ENCODE assay signal across 8 mouse cellular contexts in the genomic region with DNA sequence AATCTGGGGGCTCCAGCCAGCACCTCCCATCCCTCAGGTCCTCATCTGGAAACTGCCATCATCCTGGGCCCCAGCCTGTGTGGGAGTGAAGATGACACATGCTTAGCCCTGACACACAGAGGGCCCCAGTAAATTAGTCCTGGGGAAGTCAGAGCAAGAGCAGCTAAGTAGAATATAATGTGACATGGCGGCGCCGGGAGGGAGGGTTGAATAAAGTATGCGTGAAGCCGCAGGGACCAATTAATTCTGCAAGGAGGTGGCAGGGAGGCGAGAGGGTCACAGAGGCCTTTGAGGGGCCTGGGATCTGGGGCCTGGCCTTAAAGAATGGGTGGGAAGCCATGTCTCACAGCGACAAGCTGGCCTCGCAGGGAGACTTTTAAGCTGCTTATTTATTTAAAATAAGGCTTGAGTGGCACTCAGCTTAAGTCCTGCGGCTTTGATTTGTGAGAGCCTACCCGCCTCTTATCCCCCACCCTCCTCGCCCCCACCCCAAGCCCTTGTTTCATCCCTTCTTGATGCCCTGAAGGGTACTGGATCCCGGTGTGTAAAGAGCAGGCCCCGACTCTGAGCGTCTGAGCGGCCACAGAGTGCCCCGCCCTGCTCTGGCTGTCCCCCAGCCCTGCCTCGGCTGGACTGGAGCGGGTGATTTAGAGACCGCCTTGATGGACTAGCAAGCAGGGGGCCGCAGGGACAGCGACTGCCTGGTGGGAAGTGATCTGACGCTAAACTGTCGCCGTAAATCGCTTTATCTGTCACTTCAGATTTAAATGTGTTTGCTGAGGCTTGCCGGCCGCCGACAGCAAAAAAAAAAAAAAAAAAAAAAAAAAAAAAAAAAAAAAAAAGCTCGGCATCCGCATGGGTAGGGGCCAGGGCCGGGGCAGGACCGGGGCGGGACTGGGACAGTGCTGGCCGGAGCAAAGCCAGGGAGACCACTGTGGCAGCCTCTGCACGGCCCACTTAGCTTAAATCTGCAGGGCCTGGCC. TPM values are rescaled to one million over a fixed set of nuclear protein-coding genes. Genes with fewer than 3 reads are reported as not detected.
DNase-seq lines count a peak whose midpoint lies in the region; ATAC-seq lines count a peak whose summit lies in the region.

No protein-coding gene starts in this region.

- peaks cover 42% of the 10 kb centered on the region for H3K4me1 ChIP-seq in lung, embryonic 15.5 days
- H3K4me1 ChIP-seq in heart, embryonic 14.5 days (ENCODE audit: control insufficient read depth in 2 of 2, insufficient read depth in 2 of 2, low read length in 2 of 2), result peaks cover 20 to 21% of the 10 kb centered on the region in 2 experiments
- peaks cover 49% of the 10 kb centered on the region for H3K4me1 ChIP-seq in liver, embryonic 13.5 days (replicated peaks)
- peaks cover 54% of the 10 kb centered on the region for H3K4me1 ChIP-seq in stomach, embryonic 15.5 days

- H3K27ac ChIP-seq in lung, embryonic 15.5 days, result peak overlapping the region; percentile 41
- no peak overlapping the region for H3K27ac ChIP-seq in heart, embryonic 14.5 days (replicated peaks in 1 of 2; ENCODE audit: control insufficient read depth in 1 of 2, insufficient read depth in 1 of 2, low read depth in 2 of 2, low read length in 2 of 2)
- no peak overlapping the region; the same call in 1 of the 2 replicates for H3K27ac ChIP-seq in liver, embryonic 13.5 days
- H3K27ac ChIP-seq in stomach, embryonic 15.5 days, result no peak overlapping the region

- no peak for DNase-seq in lung, postnatal 25 days (ENCODE audit: low spot score)
- DNase-seq in liver, embryonic 13.5 days, result no peak
- no peak for DNase-seq in spleen, postnatal 14 days (ENCODE audit: low spot score in 2 of 2)
- DNase-seq in layer of hippocampus, adult 11-12 months (ENCODE audit: low spot score), result no peak
- DNase-seq in adrenal gland, adult 8-10 months, result no peak

- H3K9ac ChIP-seq in lung, embryonic 15.5 days, result 0 out of 2 replicates have a peak overlapping the region, but pooled peaks have one; percentile 17
- H3K9ac ChIP-seq in heart, embryonic 14.5 days (ENCODE audit: low read length), result peak overlapping the region; percentile 61
- H3K9ac ChIP-seq in liver, embryonic 13.5 days, result no peak overlapping the region
- H3K9ac ChIP-seq in stomach, embryonic 15.5 days, result no peak overlapping the region

- no peaks in the 10 kb centered on the region for H3K9me3 ChIP-seq in lung, embryonic 15.5 days
- H3K9me3 ChIP-seq in heart, embryonic 14.5 days (ENCODE audit: control insufficient read depth, low read length), result no peaks in the 10 kb centered on the region
- H3K9me3 ChIP-seq in liver, embryonic 13.5 days (replicated peaks), result no peaks in the 10 kb centered on the region
- no peaks in the 10 kb centered on the region for H3K9me3 ChIP-seq in stomach, embryonic 15.5 days

- peaks cover 16% of the 10 kb centered on the region for H3K27me3 ChIP-seq in lung, embryonic 15.5 days
- H3K27me3 ChIP-seq in heart, embryonic 14.5 days (ENCODE audit: control insufficient read depth, insufficient read depth, low read length), result peaks cover 17% of the 10 kb centered on the region
- peaks cover 56% of the 10 kb centered on the region for H3K27me3 ChIP-seq in liver, embryonic 13.5 days
- H3K27me3 ChIP-seq in stomach, embryonic 15.5 days (replicated peaks), result no peaks in the 10 kb centered on the region

- H3K4me3 ChIP-seq in lung, embryonic 15.5 days, result peak overlapping the region; percentile 8; the same call in 1 of the 2 replicates
- peak overlapping the region; percentile 14 to 19; a peak in 2 of 4 replicates for H3K4me3 ChIP-seq in heart, embryonic 14.5 days (ENCODE audit: control insufficient read depth in 1 of 2, insufficient read depth in 1 of 2, low read depth in 1 of 2, low read length in 2 of 2)
- no peak overlapping the region for H3K4me3 ChIP-seq in liver, embryonic 13.5 days (replicated peaks)
- no peak overlapping the region; the same call in 1 of the 2 replicates for H3K4me3 ChIP-seq in stomach, embryonic 15.5 days (replicated peaks)

- 7% methylated on average over 35 of the region's 35 CpGs for WGBS in lung, embryonic 15.5 days
- WGBS in heart, embryonic 14.5 days, result 22% methylated on average over 30 of the region's 35 CpGs
- 21% methylated on average over 31 of the region's 35 CpGs for WGBS in liver, embryonic 13.5 days (ENCODE audit: insufficient replicate concordance)
- 15% methylated on average over 35 of the region's 35 CpGs for WGBS in stomach, embryonic 15.5 days

- H3K36me3 ChIP-seq in lung, embryonic 15.5 days, result no peaks in the 10 kb centered on the region
- H3K36me3 ChIP-seq in heart, embryonic 14.5 days (ENCODE audit: control insufficient read depth, insufficient read depth, low read length), result no peaks in the 10 kb centered on the region
- no peaks in the 10 kb centered on the region for H3K36me3 ChIP-seq in liver, embryonic 13.5 days
- H3K36me3 ChIP-seq in stomach, embryonic 15.5 days, result no peaks in the 10 kb centered on the region

- peak; percentile 84 for ATAC-seq in lung, embryonic 15.5 days (ENCODE audit: borderline replicate concordance, extremely low read depth, low FRiP score, low TSS enrichment)
- 0 out of 2 replicates have a peak, but pooled peaks have one; percentile 48 for ATAC-seq in heart, embryonic 14.5 days (ENCODE audit: insufficient number of reproducible peaks, insufficient read depth, low FRiP score, low read depth)
- no peak for ATAC-seq in liver, embryonic 13.5 days (ENCODE audit: low read depth)
- ATAC-seq in stomach, embryonic 15.5 days (ENCODE audit: insufficient read depth, low FRiP score, low read depth), result no peak

- H3K4me2 ChIP-seq in lung, embryonic 15.5 days, result peak overlapping the region; percentile 44
- peak overlapping the region; percentile 53 for H3K4me2 ChIP-seq in heart, embryonic 14.5 days (ENCODE audit: low read length)
- H3K4me2 ChIP-seq in liver, embryonic 13.5 days, result peak overlapping the region; percentile 31; the same call in 1 of the 2 replicates
- peak overlapping the region; percentile 43 for H3K4me2 ChIP-seq in stomach, embryonic 15.5 days

RNA-seq across cellular contexts. Expression of a gene that starts 13.5 kb away (rescaled TPM):
- 14.2 and 14.3 TPM in 2 replicates for polyA plus RNA-seq in lung, embryonic 15.5 days (2015; fragmentation: Nextera tagmentation; extraction: Ambion mirVana)
- polyA plus RNA-seq in heart, embryonic 14.5 days (2014; fragmentation: Nextera tagmentation; extraction: Ambion mirVana), result 50.5 and 53.0 TPM in 2 replicates
- 3.0 and 3.8 TPM in 2 replicates for polyA plus RNA-seq in liver, embryonic 13.5 days (2015; fragmentation: Nextera tagmentation; extraction: Ambion mirVana)
- polyA plus RNA-seq in stomach, embryonic 15.5 days (2015; fragmentation: Nextera tagmentation; extraction: Ambion mirVana), result 11.7 and 13.3 TPM in 2 replicates
- 10 to 100 TPM; 27.7 to 64.8 (median 40.3) TPM for total RNA-seq in adrenal gland, adult 8-10 months (2022)

RNA-seq across cellular contexts. Expression of a gene that starts 30.3 kb away (rescaled TPM):
- 244 and 249 TPM in 2 replicates for polyA plus RNA-seq in lung, embryonic 15.5 days (2015; fragmentation: Nextera tagmentation; extraction: Ambion mirVana)
- 174 and 175 TPM in 2 replicates for polyA plus RNA-seq in heart, embryonic 14.5 days (2014; fragmentation: Nextera tagmentation; extraction: Ambion mirVana)
- 158 and 201 TPM in 2 replicates for polyA plus RNA-seq in liver, embryonic 13.5 days (2015; fragmentation: Nextera tagmentation; extraction: Ambion mirVana)
- polyA plus RNA-seq in stomach, embryonic 15.5 days (2015; fragmentation: Nextera tagmentation; extraction: Ambion mirVana), result 185 and 219 TPM in 2 replicates
- 100 to 1,000 TPM; 129 to 273 (median 162) TPM for total RNA-seq in adrenal gland, adult 8-10 months (2022)

RNA-seq across cellular contexts. Expression of a gene that starts 35.5 kb away (rescaled TPM):
- polyA plus RNA-seq in lung, embryonic 15.5 days (2015; fragmentation: Nextera tagmentation; extraction: Ambion mirVana), result 0.91 and 1.4 TPM in 2 replicates
- polyA plus RNA-seq in heart, embryonic 14.5 days (2014; fragmentation: Nextera tagmentation; extraction: Ambion mirVana), result 1.4 and 1.5 TPM in 2 replicates
- 0.14 and 0.17 TPM in 2 replicates for polyA plus RNA-seq in liver, embryonic 13.5 days (2015; fragmentation: Nextera tagmentation; extraction: Ambion mirVana)
- polyA plus RNA-seq in stomach, embryonic 15.5 days (2015; fragmentation: Nextera tagmentation; extraction: Ambion mirVana), result 3.5 and 4.2 TPM in 2 replicates
- total RNA-seq in adrenal gland, adult 8-10 months (2022), result 10 to 100 TPM in 2 of 4 experiments, 1 to 10 TPM in 2; 2.9 to 27.5 (median 14.8) TPM

RNA-seq across cellular contexts. Expression of a gene that starts 50.8 kb away (rescaled TPM):
- polyA plus RNA-seq in lung, embryonic 15.5 days (2015; fragmentation: Nextera tagmentation; extraction: Ambion mirVana), result 9.5 and 13.5 TPM in 2 replicates
- polyA plus RNA-seq in heart, embryonic 14.5 days (2014; fragmentation: Nextera tagmentation; extraction: Ambion mirVana), result 5.2 and 6.6 TPM in 2 replicates
- polyA plus RNA-seq in liver, embryonic 13.5 days (2015; fragmentation: Nextera tagmentation; extraction: Ambion mirVana), result 106 and 107 TPM in 2 replicates
- polyA plus RNA-seq in stomach, embryonic 15.5 days (2015; fragmentation: Nextera tagmentation; extraction: Ambion mirVana), result 14.0 and 16.2 TPM in 2 replicates
- total RNA-seq in adrenal gland, adult 8-10 months (2022), result 10 to 100 TPM in 2 of 4 experiments, 1 to 10 TPM in 2; 6.4 to 10.8 (median 8.8) TPM

Comparison
In these comparisons a context has a peak if more than half of its experiments do, and no peak if none do; other contexts are left out.
1. ATAC-seq: peak in lung, embryonic 15.5 days (single experiment) and heart, embryonic 14.5 days (single experiment); none in liver, embryonic 13.5 days (single experiment) and stomach, embryonic 15.5 days (single experiment).
2. H3K4me3 ChIP-seq: peak in lung, embryonic 15.5 days (single experiment) and heart, embryonic 14.5 days (2 of 2); none in liver, embryonic 13.5 days (single experiment) and stomach, embryonic 15.5 days (single experiment).
3. H3K9ac ChIP-seq: peak in lung, embryonic 15.5 days (single experiment) and heart, embryonic 14.5 days (single experiment); none in liver, embryonic 13.5 days (single experiment) and stomach, embryonic 15.5 days (single experiment).
4. Peak in every context shown above with its lines, with median percentiles within 50 percentile points of each other: H3K4me2 ChIP-seq.